Mouse (Mus musculus) neural tube, embryonic 11.5 days (tissue): Measurements from ENCODE around the gene Ptpra. TPM values are rescaled to one million over a fixed set of nuclear protein-coding genes. Genes with fewer than 3 reads are reported as not detected.
"Not testable (repeated sequence)": the region's sequence is repeated elsewhere in the genome, so short reads cannot be mapped to it uniquely, and the experiment has no call there.

Source experiments
- ATAC-seq: fragments of 200-750 bp; cut with Nextera tagmentation; 2 replicates; pipeline ENCODE4 v1.8.0; 2017; ENCODE audit warnings: moderate number of reproducible peaks, mild to moderate bottlenecking, moderate TSS enrichment, moderate library complexity; ENCODE audit not compliant: insufficient read depth, low FRiP score, low TSS enrichment
- DNase-seq: peaks from one replicate; pipeline ENCODE4 v3.0.0-alpha.2; 2015; ENCODE audit warnings: low spot score
- H3K27ac ChIP-seq: fragments of 300-500 bp; sonication (generic); 2 replicates; pipeline ENCODE4 v1.5.1; 2014; ENCODE audit warnings: low read depth, mild to moderate bottlenecking, low read length
- H3K27me3 ChIP-seq: fragments of 300-500 bp; sonication (generic); 2 replicates; pipeline ENCODE4 v1.6.1; 2014; ENCODE audit warnings: mild to moderate bottlenecking, low read length, mixed read lengths; ENCODE audit not compliant: control insufficient read depth, insufficient read depth
- H3K36me3 ChIP-seq: fragments of 300-500 bp; sonication (generic); 2 replicates; pipeline ENCODE4 v1.6.1; 2014; ENCODE audit warnings: mild to moderate bottlenecking, low read length, moderate library complexity, mixed read lengths; ENCODE audit not compliant: control insufficient read depth, insufficient read depth
- H3K4me1 ChIP-seq: fragments of 300-500 bp; sonication (generic); 2 replicates; pipeline ENCODE4 v1.6.1; 2014; ENCODE audit warnings: low read length, mixed read lengths; ENCODE audit not compliant: control insufficient read depth, insufficient read depth
- H3K4me2 ChIP-seq: fragments of 300-500 bp; sonication (generic); 2 replicates; pipeline ENCODE4 v1.6.1; 2014; ENCODE audit warnings: low read depth, mild to moderate bottlenecking, moderate library complexity
- H3K4me3 ChIP-seq: fragments of 300-500 bp; sonication (generic); 2 replicates; pipeline ENCODE4 v1.5.1; 2014; ENCODE audit warnings: low read depth, low read length
- H3K9ac ChIP-seq: fragments of 300-500 bp; sonication (generic); 2 replicates; pipeline ENCODE4 v1.6.1; 2014; ENCODE audit warnings: mild to moderate bottlenecking, low read length
- H3K9me3 ChIP-seq: fragments of 300-500 bp; sonication (generic); 2 replicates; pipeline ENCODE4 v1.6.1; 2016; ENCODE audit warnings: low read length; ENCODE audit not compliant: control insufficient read depth
- WGBS: fragments of 180-500 bp; shearing (Covaris S2); extraction: QIAGEN DNeasy Blood & Tissue Kit; methylation state at CpG from one replicate; pipeline ENCODE4 v1.1.7; 2014; 5-methylcytosine and 5-hydroxymethylcytosine counted together
- polyA plus RNA-seq: library from polyadenylated mRNA; unstranded; fragments of >200 nt; fragmentation: Nextera tagmentation; extraction: Ambion mirVana; gene quantifications from 2 replicates; pipeline ENCODE4 v1.2.1, GENCODE M21; 2014

Ptpra gene
- polyA plus RNA-seq, 1 experiment from 2014 or later: 105 TPM

- WGBS: 40% methylated on average over 4 of the region's 4 CpGs
- peak; percentile 27 for DNase-seq
- Histone ChIP-seq H3K4me2 (no peak overlapping the region), H3K27ac (peak overlapping the region; percentile 63; the same call in 1 of the 2 replicates), H3K27me3 (no peaks in the 10 kb centered on the region), H3K4me1 (peaks cover 6% of the 10 kb centered on the region; the same call in 1 of the 2 replicates), H3K4me3 (no peak overlapping the region), H3K9me3 (0 out of 2 replicates have a peak, but pooled peaks cover 2% of the 10 kb centered on the region), H3K9ac (no peak overlapping the region), H3K36me3 (no peaks in the 10 kb centered on the region)
- ATAC-seq: peak; percentile 66
Observed at GRCm38 (mm10) chr2:130491162-130491561, 41.1 kb downstream of the Ptpra start.

DNA sequence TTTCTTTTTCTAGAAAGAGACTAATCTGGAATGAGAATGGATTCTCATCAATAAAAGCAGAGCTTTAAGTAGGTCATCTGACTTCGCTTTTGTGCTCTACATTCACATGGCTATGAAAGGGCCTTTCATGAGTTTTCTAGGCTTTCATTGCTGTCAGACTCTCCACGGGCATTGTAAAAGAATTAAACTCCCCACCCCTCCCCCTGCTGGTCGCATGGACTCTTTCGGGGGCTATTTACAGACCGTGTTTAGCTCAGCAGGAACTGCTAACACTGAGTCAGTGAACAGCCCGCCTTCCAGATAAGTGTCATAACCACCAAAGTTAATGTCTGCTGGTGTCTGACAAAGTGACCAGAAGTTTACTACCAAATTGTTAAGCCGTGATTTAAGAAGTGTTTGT lies 41.5 kb downstream of the Ptpra start:
- DNase-seq: peak; percentile 80
- Histone ChIP-seq H3K4me3 (no peak overlapping the region), H3K4me2 (no peak overlapping the region), H3K27ac (peak overlapping the region; percentile 63; the same call in 1 of the 2 replicates), H3K9ac (no peak overlapping the region), H3K9me3 (0 out of 2 replicates have a peak, but pooled peaks cover 2% of the 10 kb centered on the region), H3K36me3 (no peaks in the 10 kb centered on the region), H3K27me3 (no peaks in the 10 kb centered on the region), H3K4me1 (peaks cover 8% of the 10 kb centered on the region; the same call in 1 of the 2 replicates)
- peak; percentile 81 for ATAC-seq
- 15% methylated on average over 7 of the region's 7 CpGs for WGBS

- not testable (repeated sequence) for H3K27me3 ChIP-seq, H3K27ac ChIP-seq, H3K4me2 ChIP-seq, H3K9ac ChIP-seq, H3K4me3 ChIP-seq, H3K36me3 ChIP-seq, DNase-seq, ATAC-seq, H3K9me3 ChIP-seq
- H3K4me1 ChIP-seq: peaks cover 10% of the 10 kb centered on the region; the same call in 1 of the 2 replicates
- 83% methylated on average over 4 of the region's 4 CpGs for WGBS
Observed at GRCm38 (mm10) chr2:130495114-130495513, 45.0 kb downstream of the Ptpra start.

GRCm38 (mm10) chr2:130496037-130496436 lies 46.0 kb downstream of the Ptpra start:
- WGBS: 29% methylated on average over 6 of the region's 6 CpGs
- H3K9ac ChIP-seq: no peak overlapping the region
- H3K27ac ChIP-seq: 0 out of 2 replicates have a peak overlapping the region, but pooled peaks have one; percentile 17
- ATAC-seq (peak; percentile 65), DNase-seq (peak; percentile 37)
- no peaks in the 10 kb centered on the region for H3K36me3 ChIP-seq
- peaks cover 10% of the 10 kb centered on the region; the same call in 1 of the 2 replicates for H3K4me1 ChIP-seq
- no peak overlapping the region for H3K4me3 ChIP-seq
- H3K27me3 ChIP-seq: no peaks in the 10 kb centered on the region
- H3K4me2 ChIP-seq: no peak overlapping the region
- no peaks in the 10 kb centered on the region for H3K9me3 ChIP-seq

DNA sequence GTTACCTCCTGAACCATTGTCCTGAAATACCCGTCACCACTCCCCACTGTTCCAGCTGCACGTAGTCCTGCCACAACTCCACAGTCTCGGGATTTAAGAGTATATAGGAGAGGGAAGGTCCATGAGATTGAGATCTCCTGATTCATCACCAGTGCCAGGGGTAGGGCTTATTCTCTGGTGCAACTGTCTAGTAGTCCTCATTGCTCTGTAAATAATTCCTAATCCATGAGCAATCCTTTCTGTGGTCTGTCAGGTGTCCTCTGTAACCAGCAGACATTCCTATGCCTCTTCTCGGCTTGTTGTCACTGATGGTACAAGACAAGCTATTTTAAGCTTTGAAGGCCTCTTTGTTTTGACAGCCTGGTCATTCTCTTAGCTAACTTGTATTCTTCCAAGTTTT lies 46.9 kb downstream of the Ptpra start:
- Histone ChIP-seq H3K4me2 (no peak overlapping the region), H3K4me3 (no peak overlapping the region), H3K36me3 (no peaks in the 10 kb centered on the region), H3K27ac (no peak overlapping the region), H3K27me3 (no peaks in the 10 kb centered on the region), H3K4me1 (peaks cover 10% of the 10 kb centered on the region; the same call in 1 of the 2 replicates), H3K9ac (no peak overlapping the region), H3K9me3 (no peaks in the 10 kb centered on the region)
- 50% methylated on average over 4 of the region's 4 CpGs for WGBS
- no peak for DNase-seq
- no peak for ATAC-seq

DNA sequence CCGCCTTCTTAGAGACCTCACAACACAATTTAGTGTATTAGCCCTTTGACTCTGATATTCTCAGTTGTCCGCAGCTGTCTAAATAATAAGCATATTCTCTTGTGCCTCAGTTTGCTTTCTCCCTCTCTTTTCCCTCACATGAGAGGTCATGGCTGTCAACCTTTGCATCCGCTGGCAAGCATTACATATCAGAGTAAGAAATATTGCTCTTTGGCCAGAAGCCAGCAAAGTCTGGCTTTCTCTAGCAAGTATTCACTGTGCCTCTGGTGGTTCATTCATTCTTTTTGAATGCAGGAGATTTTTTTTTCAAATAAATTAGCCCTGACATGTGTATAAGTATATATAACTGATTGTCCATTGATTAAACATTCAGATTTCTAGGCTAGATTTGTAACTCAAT lies 49.5 kb downstream of the Ptpra start:
- H3K27ac ChIP-seq: no peak overlapping the region
- H3K4me1 ChIP-seq: peaks cover 10% of the 10 kb centered on the region; the same call in 1 of the 2 replicates
- no peak overlapping the region for H3K9ac ChIP-seq
- DNase-seq: no peak
- no peaks in the 10 kb centered on the region for H3K36me3 ChIP-seq
- ATAC-seq: no peak
- no peak overlapping the region for H3K4me3 ChIP-seq
- H3K4me2 ChIP-seq: no peak overlapping the region
- no peaks in the 10 kb centered on the region for H3K9me3 ChIP-seq
- H3K27me3 ChIP-seq: no peaks in the 10 kb centered on the region
- WGBS: 79% methylated on average over 3 of the region's 3 CpGs

GRCm38 (mm10) chr2:130501556-130501955 lies 51.5 kb downstream of the Ptpra start:
- Histone ChIP-seq H3K4me2 (no peak overlapping the region), H3K27ac (no peak overlapping the region), H3K9me3 (no peaks in the 10 kb centered on the region), H3K4me3 (no peak overlapping the region), H3K27me3 (no peaks in the 10 kb centered on the region), H3K4me1 (0 out of 2 replicates have a peak, but pooled peaks cover 2% of the 10 kb centered on the region), H3K36me3 (peaks cover 2% of the 10 kb centered on the region; the same call in 1 of the 2 replicates), H3K9ac (no peak overlapping the region)
- no peak for ATAC-seq
- no peak for DNase-seq
- WGBS: 93% methylated on average over 2 of the region's 2 CpGs

DNA sequence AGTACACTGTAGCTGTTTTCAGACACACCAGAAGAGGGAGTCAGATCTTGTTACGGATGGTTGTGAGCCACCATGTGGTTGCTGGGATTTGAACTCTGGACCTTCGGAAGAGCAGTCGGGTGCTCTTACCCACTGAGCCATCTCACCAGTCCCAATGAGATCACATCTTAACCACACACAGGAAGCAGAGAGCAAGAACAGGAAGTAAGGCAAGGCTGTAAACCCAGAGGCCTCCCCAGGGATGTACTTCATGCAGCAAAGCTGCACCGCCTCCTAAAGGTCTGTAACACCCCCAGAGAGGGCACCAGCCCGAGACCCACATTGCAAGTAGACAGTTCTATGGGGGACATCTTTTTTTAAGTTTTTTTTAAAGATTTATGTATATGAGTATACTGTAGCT lies 61.5 kb downstream of the Ptpra start:
- ATAC-seq, H3K4me1 ChIP-seq, H3K27ac ChIP-seq, H3K4me3 ChIP-seq, H3K4me2 ChIP-seq, H3K9ac ChIP-seq, H3K9me3 ChIP-seq, H3K36me3 ChIP-seq, DNase-seq, H3K27me3 ChIP-seq: not testable (repeated sequence)
- WGBS: 99% methylated on average over 4 of the region's 5 CpGs

DNA sequence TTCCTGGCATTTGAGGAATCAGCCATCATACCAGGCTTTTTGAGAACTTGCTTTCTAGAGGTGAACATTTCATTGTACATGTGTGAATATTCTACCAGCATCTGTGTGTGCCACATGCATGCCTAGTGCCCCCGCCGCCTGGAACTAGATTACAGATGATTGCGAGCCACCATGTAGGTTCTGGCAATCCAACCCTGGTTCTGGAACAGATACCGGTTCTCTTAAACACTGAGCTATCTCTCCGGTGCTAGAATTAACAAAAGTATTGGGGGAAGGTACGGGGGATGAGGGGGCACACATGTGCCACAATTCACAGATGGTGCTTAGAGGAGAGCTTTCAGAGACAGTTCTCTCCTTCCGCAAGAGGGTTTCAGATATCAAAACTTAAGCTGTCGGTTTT lies 63.8 kb downstream of the Ptpra start:
- no peak for DNase-seq
- 95% methylated on average over 8 of the region's 8 CpGs for WGBS

More for the DNA sequence above, 63.8 kb downstream of the Ptpra start:
- Histone ChIP-seq H3K9ac (no peak overlapping the region), H3K4me2 (no peak overlapping the region), H3K27me3 (no peaks in the 10 kb centered on the region), H3K27ac (no peak overlapping the region), H3K4me1 (no peaks in the 10 kb centered on the region), H3K4me3 (no peak overlapping the region), H3K9me3 (no peaks in the 10 kb centered on the region), H3K36me3 (peaks cover 3% of the 10 kb centered on the region)
- ATAC-seq: no peak
